Mouse (Mus musculus) cerebellum, adult 18-20 months (tissue): Measurements from ENCODE around the gene Golga5.
"Not testable (repeated sequence)": the region's sequence is repeated elsewhere in the genome, so short reads cannot be mapped to it uniquely, and the experiment has no call there.

Experiments
- DNase-seq, 2 experiments: peaks; one replicate each; pipeline ENCODE4 v3.0.0; 2021

Gene Golga5

GRCm38 (mm10) chr12:102450437-102450836 is 18.5 kb upstream of the Golga5 start:
- DNase-seq = no peak

- DNase-seq = no peak
Measured at GRCm38 (mm10) chr12:102451126-102451851, 17.6 kb upstream of the Golga5 start.

GRCm38 (mm10) chr12:102453581-102453980 is 15.4 kb upstream of the Golga5 start:
- DNase-seq = no peak

GRCm38 (mm10) chr12:102456467-102457193 is 12.3 kb upstream of the Golga5 start:
- DNase-seq = no peak

GRCm38 (mm10) chr12:102460014-102460413 is 8.9 kb upstream of the Golga5 start:
- DNase-seq = no peak

GRCm38 (mm10) chr12:102461177-102461576 is 7.8 kb upstream of the Golga5 start:
- DNase-seq = no peak

GRCm38 (mm10) chr12:102464650-102465049 is 4.3 kb upstream of the Golga5 start:
- DNase-seq = no peak

GRCm38 (mm10) chr12:102468136-102468535 is 799 bp upstream of the Golga5 start:
- peak; percentile 39 to 44 for DNase-seq

GRCm38 (mm10) chr12:102474411-102474810 is 5.5 kb downstream of the Golga5 start:
- DNase-seq = no peak

GRCm38 (mm10) chr12:102480481-102480880 is 11.5 kb downstream of the Golga5 start:
- DNase-seq = no peak

GRCm38 (mm10) chr12:102484946-102485345 is 16.0 kb downstream of the Golga5 start:
- peak in 1 of 2 experiments; percentile 18 for DNase-seq

- DNase-seq = no peak
Measured at GRCm38 (mm10) chr12:102491911-102492310, 23.0 kb downstream of the Golga5 start.

- not testable (repeated sequence) for DNase-seq
Measured at GRCm38 (mm10) chr12:102495754-102496153, 26.8 kb downstream of the Golga5 start.

GRCm38 (mm10) chr12:102497905-102498304 is 29.0 kb downstream of the Golga5 start:
- DNase-seq = no peak

GRCm38 (mm10) chr12:102498726-102499125 is 29.8 kb downstream of the Golga5 start:
- DNase-seq = no peak

GRCm38 (mm10) chr12:102499210-102499609 is 30.3 kb downstream of the Golga5 start:
- DNase-seq = no peak

GRCm38 (mm10) chr12:102499723-102500122 is 30.8 kb downstream of the Golga5 start:
- DNase-seq = peak; percentile 22 to 27

- no peak for DNase-seq
Measured at GRCm38 (mm10) chr12:102501038-102501437, 32.1 kb downstream of the Golga5 start.

GRCm38 (mm10) chr12:102501848-102502595 is 33.1 kb downstream of the Golga5 start:
- DNase-seq = no peak

GRCm38 (mm10) chr12:102505131-102505713 is 36.3 kb downstream of the Golga5 start:
- no peak for DNase-seq

- no peak for DNase-seq
Measured at GRCm38 (mm10) chr12:102505949-102506348, 37.0 kb downstream of the Golga5 start.

GRCm38 (mm10) chr12:102511363-102511762 is 42.4 kb downstream of the Golga5 start:
- peak; percentile 77 to 84 for DNase-seq

GRCm38 (mm10) chr12:102514151-102514550 is 45.2 kb downstream of the Golga5 start:
- DNase-seq = no peak
